Comparison of ENCODE assay signal across 9 mouse cellular contexts in genomic region chr2:28592809-28593208, GRCm38 (mm10). TPM values are rescaled to one million over a fixed set of nuclear protein-coding genes. Genes with fewer than 3 reads are reported as not detected.
A peak's percentile ranks its signal among the peaks of the same experiment; 100 is the strongest.
DNase-seq lines count a peak whose midpoint lies in the region; ATAC-seq and TF ChIP-seq lines count a peak whose summit lies in the region.
"Had no signal": no experiment of that assay in that cellular context is flagged by ENCODE, and none has a peak within 500 bp of the region (broad histone marks: within the 10 kb centered on the region; RNA-seq: fewer than 3 reads in every experiment).

No protein-coding gene starts in this region.

- H3K9me3 ChIP-seq in liver, embryonic 14.5 days (ENCODE audit: control insufficient read depth, low read length) = no peaks in the 10 kb centered on the region
- H3K9me3 ChIP-seq: embryonic facial prominence, embryonic 12.5 days had no signal

- no peak overlapping the region for H3K9ac ChIP-seq in liver, embryonic 14.5 days (replicated peaks)
- H3K9ac ChIP-seq: embryonic facial prominence, embryonic 12.5 days had no signal

- 0 out of 2 replicates have a peak, but pooled peaks have one; percentile 44 for ATAC-seq in liver, embryonic 14.5 days (ENCODE audit: insufficient read depth)

- peaks cover 33 to 45% of the 10 kb centered on the region in 2 experiments for H3K4me1 ChIP-seq in liver, embryonic 14.5 days (replicated peaks; ENCODE audit: control insufficient read depth in 2 of 2, insufficient read depth in 2 of 2, low read length in 1 of 2)
- H3K4me1 ChIP-seq: embryonic facial prominence, embryonic 12.5 days had no signal

- H3K27ac ChIP-seq in layer of hippocampus, adult 2 months = no peak overlapping the region
- H3K27ac ChIP-seq in liver, embryonic 14.5 days = no peak overlapping the region
- H3K27ac ChIP-seq: embryonic facial prominence, embryonic 12.5 days had no signal

- peak in 1 of 2 experiments; percentile 34 for DNase-seq in layer of hippocampus, adult 2 months (ENCODE audit: low spot score in 2 of 2)
- no peak for DNase-seq in layer of hippocampus, adult 9-11 months
- DNase-seq in ZHBTc4 (ENCODE audit: low read depth, low spot score) = peak; percentile 84
- peak; percentile 84 for DNase-seq in embryo, embryonic 10 days (ENCODE audit: low spot score)
- DNase-seq in heart, postnatal 10 days = peak; percentile 65 to 79
- no peak for DNase-seq in liver, embryonic 14.5 days (ENCODE audit: low read depth in 3 of 3, low spot score in 3 of 3)
- DNase-seq in ovary, adult 18-20 months (ENCODE audit: low spot score) = peak; percentile 26
- DNase-seq in thymus, postnatal 36 days = peak; percentile 60 to 64

- no peaks in the 10 kb centered on the region for H3K27me3 ChIP-seq in liver, embryonic 14.5 days (ENCODE audit: control insufficient read depth, insufficient read depth, low read length)

- no peaks in the 10 kb centered on the region for H3K36me3 ChIP-seq in liver, embryonic 14.5 days (replicated peaks; ENCODE audit: control insufficient read depth, insufficient read depth, low read depth)
- H3K36me3 ChIP-seq: embryonic facial prominence, embryonic 12.5 days had no signal

- peak overlapping the region; percentile 54 for H3K4me2 ChIP-seq in liver, embryonic 14.5 days (ENCODE audit: low read depth)
- H3K4me2 ChIP-seq: embryonic facial prominence, embryonic 12.5 days had no signal

- peak; percentile 86 for TF ChIP-seq CTCF in layer of hippocampus, adult 2 months (conservative IDR thresholded peaks at IDR 0.05)
- TF ChIP-seq CTCF in liver, embryonic 14.5 days (IDR thresholded peaks at IDR 0.05; ENCODE audit: low read depth) = peak; percentile 99

- WGBS in liver, embryonic 14.5 days (ENCODE audit: insufficient replicate concordance) = 4% methylated on average over 15 of the region's 15 CpGs

- H3K4me3 ChIP-seq in layer of hippocampus, adult 2 months = no peak overlapping the region
- no peak overlapping the region for H3K4me3 ChIP-seq in liver, embryonic 14.5 days (ENCODE audit: insufficient read depth in 1 of 2, low read depth in 2 of 2, low read length in 2 of 2)
- H3K4me3 ChIP-seq: embryonic facial prominence, embryonic 12.5 days had no signal

- intact Hi-C loops in heart, postnatal 10 days (cut with DNase I) = loop anchor here (1.0 kb wide), 2 partner anchors 29 to 47 kb away; no protein-coding TSS in a partner anchor

- peak; percentile 48; the same call in 1 of the 2 replicates for TF ChIP-seq EP300 in liver, embryonic 14.5 days (IDR thresholded peaks at IDR 0.05; ENCODE audit: low read depth)

RNA-seq across cellular contexts. Expression of gene Gtf3c5, which starts 9.3 kb away (rescaled TPM):
- total RNA-seq in layer of hippocampus, adult 2 months (2021) = 10 to 100 TPM; 18.2 to 20.7 TPM
- total RNA-seq in heart, postnatal 10 days (2021) = 10 to 100 TPM; 14.1 to 15.4 TPM
- 10.0 and 11.6 TPM in 2 replicates for polyA plus RNA-seq in liver, embryonic 14.5 days (2012; rRNA removed)
- 7.6 and 9.0 TPM in 2 replicates for polyA plus RNA-seq in liver, embryonic 14.5 days (2014; fragmentation: Nextera tagmentation; extraction: Ambion mirVana)

RNA-seq across cellular contexts. Expression of gene Gfi1b, which starts 29.0 kb away (rescaled TPM):
- not detected for total RNA-seq in layer of hippocampus, adult 2 months (2021)
- total RNA-seq in heart, postnatal 10 days (2021) = not detected
- 72.5 and 86.9 TPM in 2 replicates for polyA plus RNA-seq in liver, embryonic 14.5 days (2012; rRNA removed)
- polyA plus RNA-seq in liver, embryonic 14.5 days (2014; fragmentation: Nextera tagmentation; extraction: Ambion mirVana) = 89.2 and 107 TPM in 2 replicates

RNA-seq across cellular contexts. Expression of gene Cel, which starts 29.6 kb away (rescaled TPM):
- not detected for total RNA-seq in layer of hippocampus, adult 2 months (2021)
- not detected for total RNA-seq in heart, postnatal 10 days (2021)
- polyA plus RNA-seq in liver, embryonic 14.5 days (2012; rRNA removed) = 0.10 and 0.19 TPM in 2 replicates
- polyA plus RNA-seq in liver, embryonic 14.5 days (2014; fragmentation: Nextera tagmentation; extraction: Ambion mirVana) = 0.39 TPM in 1 of 2 replicates, not detected in the other
- polyA plus RNA-seq: embryonic facial prominence, embryonic 12.5 days had no signal

RNA-seq across cellular contexts. Expression of gene Tsc1, which starts 48.2 kb away (rescaled TPM):
- total RNA-seq in layer of hippocampus, adult 2 months (2021) = 10 to 100 TPM; 47.1 to 49.1 TPM
- total RNA-seq in heart, postnatal 10 days (2021) = 10 to 100 TPM; 16.4 to 19.8 TPM
- polyA plus RNA-seq in liver, embryonic 14.5 days (2012; rRNA removed) = 4.5 and 5.4 TPM in 2 replicates
- 5.3 and 7.5 TPM in 2 replicates for polyA plus RNA-seq in liver, embryonic 14.5 days (2014; fragmentation: Nextera tagmentation; extraction: Ambion mirVana)

Comparison
In these comparisons a context has a peak if more than half of its experiments do, and no peak if none do; other contexts are left out.
1. DNase-seq: peak in ZHBTc4 (single experiment), embryo, embryonic 10 days (single experiment), heart, postnatal 10 days (2 of 2), ovary, adult 18-20 months (single experiment) and thymus, postnatal 36 days (2 of 2); none in layer of hippocampus, adult 9-11 months (single experiment) and liver, embryonic 14.5 days (0 of 3).